ENCODE assay signal across 8 mouse cellular contexts in genomic region chr4:120746552-120747150, GRCm38 (mm10). TPM values are rescaled to one million over a fixed set of nuclear protein-coding genes. Genes with fewer than 3 reads are reported as not detected.
DNase-seq lines count a peak whose midpoint lies in the region; ATAC-seq and TF ChIP-seq lines count a peak whose summit lies in the region.

No protein-coding gene starts in this region.

- DNase-seq in kidney, adult 18-20 months = no peak
- peak; percentile 26 for DNase-seq in adrenal gland, postnatal 25 days
- DNase-seq in kidney, postnatal 0 days (ENCODE audit: low spot score) = no peak
- DNase-seq in urinary bladder, postnatal 10 days (ENCODE audit: low spot score) = no peak
- no peak for DNase-seq in layer of hippocampus, adult 11-12 months (ENCODE audit: low spot score)

- H3ac ChIP-seq in myocyte (ENCODE audit: control insufficient read depth, insufficient read length) = peak overlapping the region; percentile 18

- peak overlapping the region; percentile 70 for H3K4me3 ChIP-seq in kidney, embryonic 15.5 days (replicated peaks)
- H3K4me3 ChIP-seq in forebrain, embryonic 16.5 days (replicated peaks; ENCODE audit: low read length) = peak overlapping the region; percentile 66
- peak overlapping the region; percentile 69 for H3K4me3 ChIP-seq in kidney, postnatal 0 days (replicated peaks; ENCODE audit: low read depth, low read length)
- peak overlapping the region; percentile 28 for H3K4me3 ChIP-seq in myocyte

- WGBS in kidney, embryonic 15.5 days = 3% methylated on average over 44 of the region's 53 CpGs
- WGBS in forebrain, embryonic 16.5 days = 2% methylated on average over 45 of the region's 53 CpGs
- WGBS in kidney, postnatal 0 days = 3% methylated on average over 36 of the region's 53 CpGs

- no peaks in the 10 kb centered on the region for H3K36me3 ChIP-seq in kidney, embryonic 15.5 days
- H3K36me3 ChIP-seq in forebrain, embryonic 16.5 days (ENCODE audit: control insufficient read depth, insufficient read depth) = no peaks in the 10 kb centered on the region
- H3K36me3 ChIP-seq in kidney, postnatal 0 days (ENCODE audit: insufficient read depth, low read length) = no peaks in the 10 kb centered on the region
- no peaks in the 10 kb centered on the region for H3K36me3 ChIP-seq in myocyte (ENCODE audit: control insufficient read depth, insufficient read depth)

- peak overlapping the region; percentile 100 for H3K4me2 ChIP-seq in kidney, embryonic 15.5 days
- H3K4me2 ChIP-seq in forebrain, embryonic 16.5 days (ENCODE audit: low read length) = peak overlapping the region; percentile 95
- H3K4me2 ChIP-seq in kidney, postnatal 0 days (ENCODE audit: low read length) = peak overlapping the region; percentile 100
- H3K4me2 ChIP-seq in myocyte (ENCODE audit: low read depth) = peak overlapping the region; percentile 56

- TF ChIP-seq CTCF in kidney, postnatal 0 days (IDR thresholded peaks at IDR 0.05; ENCODE audit: low read depth) = no peak

- peak; percentile 63 for ATAC-seq in kidney, embryonic 15.5 days (replicated peaks; ENCODE audit: low FRiP score)
- ATAC-seq in forebrain, embryonic 16.5 days = peak; percentile 78
- ATAC-seq in kidney, postnatal 0 days (replicated peaks; ENCODE audit: low FRiP score, low read depth) = peak; percentile 42

- H3K27ac ChIP-seq in kidney, embryonic 15.5 days = no peak overlapping the region
- H3K27ac ChIP-seq in forebrain, embryonic 16.5 days (ENCODE audit: low read length) = no peak overlapping the region
- no peak overlapping the region for H3K27ac ChIP-seq in kidney, postnatal 0 days

- peak overlapping the region; percentile 47 for H3K9ac ChIP-seq in kidney, embryonic 15.5 days
- H3K9ac ChIP-seq in forebrain, embryonic 16.5 days (replicated peaks; ENCODE audit: low read depth, low read length) = peak overlapping the region; percentile 66
- peak overlapping the region; percentile 57 for H3K9ac ChIP-seq in kidney, postnatal 0 days (ENCODE audit: low read depth, low read length)

- TF ChIP-seq POLR2A in myocyte (IDR thresholded peaks at IDR 0.05; ENCODE audit: insufficient read length, low read depth) = no peak

- H3K4me1 ChIP-seq in kidney, embryonic 15.5 days = peaks cover 54% of the 10 kb centered on the region
- peaks cover 18% of the 10 kb centered on the region for H3K4me1 ChIP-seq in forebrain, embryonic 16.5 days (replicated peaks; ENCODE audit: control insufficient read depth, insufficient read depth, low read length)
- peaks cover 7% of the 10 kb centered on the region; the same call in 1 of the 2 replicates for H3K4me1 ChIP-seq in kidney, postnatal 0 days (replicated peaks; ENCODE audit: insufficient read depth, low read length)

- no peaks in the 10 kb centered on the region for H3K79me2 ChIP-seq in myocyte (ENCODE audit: control insufficient read depth, insufficient read depth)

- H3K9me3 ChIP-seq in kidney, embryonic 15.5 days (replicated peaks) = no peaks in the 10 kb centered on the region
- no peaks in the 10 kb centered on the region for H3K9me3 ChIP-seq in forebrain, embryonic 16.5 days (ENCODE audit: control insufficient read depth, low read length)
- H3K9me3 ChIP-seq in kidney, postnatal 0 days (replicated peaks; ENCODE audit: low read length) = no peaks in the 10 kb centered on the region

- H3K27me3 ChIP-seq in kidney, embryonic 15.5 days = peaks cover 76% of the 10 kb centered on the region
- H3K27me3 ChIP-seq in forebrain, embryonic 16.5 days (replicated peaks; ENCODE audit: control insufficient read depth, insufficient read depth, low read length) = peaks cover 37% of the 10 kb centered on the region
- peaks cover 29% of the 10 kb centered on the region for H3K27me3 ChIP-seq in kidney, postnatal 0 days (ENCODE audit: insufficient read depth, low read length)
- H3K27me3 ChIP-seq in myocyte (ENCODE audit: control insufficient read depth, insufficient read depth, insufficient read length) = peaks cover 12% of the 10 kb centered on the region

TF ChIP-seq in myocyte, 11 proteins besides CTCF, POLR2A, EP300 and RAD21:
- TF ChIP-seq MYOD1 (IDR thresholded peaks at IDR 0.05; ENCODE audit: control insufficient read depth in 1 of 3, insufficient read length in 2 of 3, low read depth in 2 of 3) (no peak), CEBPB (IDR thresholded peaks at IDR 0.05; ENCODE audit: insufficient read depth, poor library complexity, severe bottlenecking) (no peak), POLR2AphosphoS2 (IDR thresholded peaks at IDR 0.05; ENCODE audit: insufficient read length, low read depth) (no peak), E2F4 (IDR thresholded peaks at IDR 0.05; ENCODE audit: insufficient read depth) (no peak), USF1 (IDR thresholded peaks at IDR 0.05; ENCODE audit: low read depth) (no peak), MYOG (IDR thresholded peaks at IDR 0.05; ENCODE audit: control insufficient read depth in 1 of 3, insufficient read depth in 1 of 3, insufficient read length in 2 of 3, low read depth in 2 of 3) (no peak), TCF3 (IDR thresholded peaks at IDR 0.05; ENCODE audit: insufficient read length, low read depth) (no peak), SRF (IDR thresholded peaks at IDR 0.05; ENCODE audit: control insufficient read depth, insufficient read length, low read depth) (no peak), TCF12 (IDR thresholded peaks at IDR 0.05; ENCODE audit: insufficient read depth, poor library complexity, severe bottlenecking) (no peak), MAX (IDR thresholded peaks at IDR 0.05; ENCODE audit: low read depth) (no peak), REST (IDR thresholded peaks at IDR 0.05; ENCODE audit: insufficient read depth, insufficient read length) (no peak)

RNA-seq across cellular contexts. Expression of gene Kcnq4, which starts 1.8 kb away (rescaled TPM):
- polyA plus RNA-seq in kidney, embryonic 15.5 days (2015; fragmentation: Nextera tagmentation; extraction: Ambion mirVana) = 0.89 and 1.4 TPM in 2 replicates
- 1.5 and 2.0 TPM in 2 replicates for total RNA-seq in adrenal gland, postnatal 25 days (2021)
- 8.7 and 11.1 TPM in 2 replicates for polyA plus RNA-seq in forebrain, embryonic 16.5 days (2015; fragmentation: Nextera tagmentation; extraction: Ambion mirVana)
- 0.52 and 0.67 TPM in 2 replicates for polyA plus RNA-seq in kidney, postnatal 0 days (2015; fragmentation: Nextera tagmentation; extraction: Ambion mirVana)
- polyA plus RNA-seq in myocyte (2012; fragmentation: generic; extraction: Trizol) = 23.1 TPM
